Mouse (Mus musculus) heart, adult 2 months (tissue): ENCODE data around the gene Vsig10l.

Source experiments
- CTCF ChIP-seq: fragments of 200-600 bp; IDR thresholded peaks from 2 replicates; pipeline ENCODE4 v1.8.1; 2022; ENCODE audit warnings: antibody characterized with exemption, mild to moderate bottlenecking, moderate library complexity
- EP300 ChIP-seq: fragments of 200-500 bp; IDR thresholded peaks from 2 replicates; pipeline ENCODE4 v1.6.1; 2011; ENCODE audit warnings: low read depth, low read length, control low read depth; ENCODE audit not compliant: insufficient read depth
- POLR2A ChIP-seq: fragments of 200-500 bp; IDR thresholded peaks from 2 replicates; pipeline ENCODE4 v1.6.1; 2011; ENCODE audit warnings: mild to moderate bottlenecking, low read depth, low read length, control low read depth; ENCODE audit not compliant: insufficient read depth

DNA sequence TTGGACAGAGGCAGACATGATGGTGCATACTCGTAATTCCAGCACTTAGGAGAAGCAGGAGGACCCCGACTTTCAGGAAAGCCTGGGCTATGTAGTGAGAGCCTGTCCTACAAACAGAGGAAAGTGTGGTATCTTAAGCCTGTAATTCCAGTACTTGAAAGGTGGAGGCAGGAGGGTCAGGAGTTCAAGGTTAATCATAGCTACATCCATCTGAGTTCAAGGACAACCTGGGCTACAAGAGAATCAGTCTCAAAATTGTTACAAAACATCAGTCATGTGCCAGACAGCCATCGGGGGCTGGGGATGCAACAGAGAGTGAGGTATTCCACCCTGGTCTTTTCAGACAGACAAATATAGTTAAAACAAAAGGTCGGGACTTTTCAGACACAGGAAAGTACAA lies 30.1 kb upstream of the Vsig10l start:
- no peak for TF ChIP-seq CTCF
- TF ChIP-seq POLR2A = no peak
- no peak for TF ChIP-seq EP300
